Mouse (Mus musculus): Measurements from ENCODE around the gene Ext2. TPM values are rescaled to one million over a fixed set of nuclear protein-coding genes. Genes with fewer than 3 reads are reported as not detected.

Gene Ext2
- polyA plus RNA-seq, 1 experiment from 2014 or later = 102 TPM

GRCm38 (mm10) chr2:93784721-93785431 lies 37.5 kb downstream of the Ext2 start:
- Histone ChIP-seq H3K4me3 (replicated peaks) (no peak overlapping the region), H3K27me3 (replicated peaks) (no peaks in the 10 kb centered on the region), H3K4me1 (peaks cover under 1% of the 10 kb centered on the region; the same call in 1 of the 2 replicates), H3K4me2 (no peak overlapping the region), H3K36me3 (no peaks in the 10 kb centered on the region), H3K27ac (no peak overlapping the region), H3K9ac (no peak overlapping the region), H3K9me3 (no peaks in the 10 kb centered on the region)
- no peak for ATAC-seq (ENCODE audit: insufficient read depth, low FRiP score, low read depth)
- 54% methylated on average over 12 of the region's 12 CpGs for WGBS

GRCm38 (mm10) chr2:93783926-93784539 lies 38.3 kb downstream of the Ext2 start:
- Histone ChIP-seq H3K4me2 (no peak overlapping the region), H3K27me3 (replicated peaks) (no peaks in the 10 kb centered on the region), H3K9me3 (no peaks in the 10 kb centered on the region), H3K36me3 (no peaks in the 10 kb centered on the region), H3K4me3 (replicated peaks) (no peak overlapping the region), H3K9ac (no peak overlapping the region), H3K4me1 (peaks cover 9% of the 10 kb centered on the region; the same call in 1 of the 2 replicates), H3K27ac (no peak overlapping the region)
- 73% methylated on average over 9 of the region's 9 CpGs for whole genome bisulfite sequencing
- ATAC-seq (ENCODE audit: insufficient read depth, low FRiP score, low read depth) = no peak

GRCm38 (mm10) chr2:93782682-93783081 lies 39.7 kb downstream of the Ext2 start:
- H3K9ac ChIP-seq = no peak overlapping the region
- no peak overlapping the region for H3K4me2 ChIP-seq
- peaks cover 11% of the 10 kb centered on the region; the same call in 1 of the 2 replicates for H3K4me1 ChIP-seq
- 60% methylated on average over 5 of the region's 5 CpGs for WGBS
- H3K4me3 ChIP-seq (replicated peaks) = no peak overlapping the region
- H3K9me3 ChIP-seq = no peaks in the 10 kb centered on the region
- no peaks in the 10 kb centered on the region for H3K36me3 ChIP-seq
- no peak overlapping the region for H3K27ac ChIP-seq
- no peaks in the 10 kb centered on the region for H3K27me3 ChIP-seq (replicated peaks)
- no peak for ATAC-seq (ENCODE audit: insufficient read depth, low FRiP score, low read depth)

GRCm38 (mm10) chr2:93782156-93782555 lies 40.2 kb downstream of the Ext2 start:
- H3K4me1 ChIP-seq = peaks cover 11% of the 10 kb centered on the region; the same call in 1 of the 2 replicates
- H3K36me3 ChIP-seq = no peaks in the 10 kb centered on the region
- WGBS = 69% methylated on average over 4 of the region's 4 CpGs
- H3K4me2 ChIP-seq = no peak overlapping the region
- no peaks in the 10 kb centered on the region for H3K9me3 ChIP-seq
- H3K4me3 ChIP-seq (replicated peaks) = no peak overlapping the region
- no peak overlapping the region for H3K27ac ChIP-seq
- ATAC-seq (ENCODE audit: insufficient read depth, low FRiP score, low read depth) = no peak
- H3K9ac ChIP-seq = no peak overlapping the region
- no peaks in the 10 kb centered on the region for H3K27me3 ChIP-seq (replicated peaks)

- no peak overlapping the region for H3K4me3 ChIP-seq (replicated peaks)
- no peak overlapping the region for H3K9ac ChIP-seq
- no peak overlapping the region for H3K27ac ChIP-seq
- ATAC-seq (ENCODE audit: insufficient read depth, low FRiP score, low read depth) = no peak
- 73% methylated on average over 10 of the region's 10 CpGs for WGBS
- H3K27me3 ChIP-seq (replicated peaks) = no peaks in the 10 kb centered on the region
- H3K4me1 ChIP-seq = peaks cover 11% of the 10 kb centered on the region; the same call in 1 of the 2 replicates
- H3K9me3 ChIP-seq = no peaks in the 10 kb centered on the region
- H3K4me2 ChIP-seq = no peak overlapping the region
- H3K36me3 ChIP-seq = no peaks in the 10 kb centered on the region
Measured at GRCm38 (mm10) chr2:93780528-93780927, 41.8 kb downstream of the Ext2 start.

- Histone ChIP-seq H3K4me1 (peaks cover 11% of the 10 kb centered on the region; the same call in 1 of the 2 replicates), H3K9ac (no peak overlapping the region), H3K4me3 (replicated peaks) (no peak overlapping the region), H3K27ac (no peak overlapping the region), H3K4me2 (no peak overlapping the region), H3K9me3 (no peaks in the 10 kb centered on the region), H3K27me3 (replicated peaks) (no peaks in the 10 kb centered on the region), H3K36me3 (no peaks in the 10 kb centered on the region)
- no peak for ATAC-seq (ENCODE audit: insufficient read depth, low FRiP score, low read depth)
- WGBS = 39% methylated on average over 6 of the region's 6 CpGs
Measured at GRCm38 (mm10) chr2:93779897-93780208, 42.5 kb downstream of the Ext2 start.

- Histone ChIP-seq H3K36me3 (no peaks in the 10 kb centered on the region), H3K27ac (peak overlapping the region; percentile 26; the same call in 1 of the 2 replicates), H3K27me3 (replicated peaks) (no peaks in the 10 kb centered on the region), H3K9ac (no peak overlapping the region), H3K9me3 (no peaks in the 10 kb centered on the region), H3K4me2 (peak overlapping the region; percentile 10; the same call in 1 of the 2 replicates), H3K4me3 (replicated peaks) (no peak overlapping the region), H3K4me1 (peaks cover 11% of the 10 kb centered on the region; the same call in 1 of the 2 replicates)
- 0 out of 2 replicates have a peak, but pooled peaks have one; percentile 27 for ATAC-seq (ENCODE audit: insufficient read depth, low FRiP score, low read depth)
- WGBS = 47% methylated on average over 16 of the region's 16 CpGs
Measured at GRCm38 (mm10) chr2:93779081-93779896, 43.1 kb downstream of the Ext2 start.

GRCm38 (mm10) chr2:93778616-93779015 lies 43.8 kb downstream of the Ext2 start:
- H3K36me3 ChIP-seq = no peaks in the 10 kb centered on the region
- H3K9ac ChIP-seq = no peak overlapping the region
- no peaks in the 10 kb centered on the region for H3K9me3 ChIP-seq
- no peaks in the 10 kb centered on the region for H3K27me3 ChIP-seq (replicated peaks)
- H3K4me1 ChIP-seq = peaks cover 11% of the 10 kb centered on the region; the same call in 1 of the 2 replicates
- no peak overlapping the region for H3K4me2 ChIP-seq
- no peak overlapping the region for H3K27ac ChIP-seq
- 84% methylated on average over 5 of the region's 5 CpGs for WGBS
- no peak for ATAC-seq (ENCODE audit: insufficient read depth, low FRiP score, low read depth)
- H3K4me3 ChIP-seq (replicated peaks) = no peak overlapping the region

GRCm38 (mm10) chr2:93777056-93777430 lies 45.3 kb downstream of the Ext2 start:
- no peak for ATAC-seq (ENCODE audit: insufficient read depth, low FRiP score, low read depth)
- Histone ChIP-seq H3K36me3 (no peaks in the 10 kb centered on the region), H3K4me3 (replicated peaks) (no peak overlapping the region), H3K9ac (no peak overlapping the region), H3K4me1 (peaks cover 16% of the 10 kb centered on the region), H3K4me2 (no peak overlapping the region), H3K27ac (no peak overlapping the region), H3K27me3 (replicated peaks) (no peaks in the 10 kb centered on the region), H3K9me3 (no peaks in the 10 kb centered on the region)
- WGBS = 73% methylated on average over 4 of the region's 4 CpGs

GRCm38 (mm10) chr2:93776267-93777055 lies 45.9 kb downstream of the Ext2 start:
- Histone ChIP-seq H3K36me3 (no peaks in the 10 kb centered on the region), H3K4me2 (no peak overlapping the region), H3K27ac (no peak overlapping the region), H3K9me3 (no peaks in the 10 kb centered on the region), H3K27me3 (replicated peaks) (no peaks in the 10 kb centered on the region), H3K4me3 (replicated peaks) (no peak overlapping the region), H3K4me1 (peaks cover 17% of the 10 kb centered on the region), H3K9ac (no peak overlapping the region)
- WGBS = 77% methylated on average over 7 of the region's 7 CpGs
- ATAC-seq (ENCODE audit: insufficient read depth, low FRiP score, low read depth) = no peak

GRCm38 (mm10) chr2:93775431-93775830 lies 46.9 kb downstream of the Ext2 start:
- H3K27ac ChIP-seq = no peak overlapping the region
- H3K4me1 ChIP-seq = peaks cover 17% of the 10 kb centered on the region
- no peak for ATAC-seq (ENCODE audit: insufficient read depth, low FRiP score, low read depth)
- no peaks in the 10 kb centered on the region for H3K36me3 ChIP-seq
- H3K9me3 ChIP-seq = no peaks in the 10 kb centered on the region
- H3K9ac ChIP-seq = no peak overlapping the region
- no peak overlapping the region for H3K4me3 ChIP-seq (replicated peaks)
- 50% methylated on average over 4 of the region's 4 CpGs for WGBS
- H3K27me3 ChIP-seq (replicated peaks) = no peaks in the 10 kb centered on the region
- H3K4me2 ChIP-seq = no peak overlapping the region

Measured in stomach, embryonic 15.5 days (tissue).